Mouse (Mus musculus) left cerebral cortex, adult 11 months (tissue): ENCODE measurements around the gene Nr6a1.

Source experiments
- DNase-seq: peaks from one replicate; pipeline ENCODE4 v3.0.0; 2022; ENCODE audit warnings: low spot score

The Nr6a1 gene

GRCm38 (mm10) chr2:38781945-38782720 lies 145.4 kb downstream of the Nr6a1 start:
- DNase-seq = no peak

- DNase-seq = no peak
These were observed 147.5 kb downstream of the Nr6a1 start for GRCm38 (mm10) chr2:38779939-38780338.

GRCm38 (mm10) chr2:38777326-38777725 lies 150.2 kb downstream of the Nr6a1 start:
- DNase-seq = no peak

DNA sequence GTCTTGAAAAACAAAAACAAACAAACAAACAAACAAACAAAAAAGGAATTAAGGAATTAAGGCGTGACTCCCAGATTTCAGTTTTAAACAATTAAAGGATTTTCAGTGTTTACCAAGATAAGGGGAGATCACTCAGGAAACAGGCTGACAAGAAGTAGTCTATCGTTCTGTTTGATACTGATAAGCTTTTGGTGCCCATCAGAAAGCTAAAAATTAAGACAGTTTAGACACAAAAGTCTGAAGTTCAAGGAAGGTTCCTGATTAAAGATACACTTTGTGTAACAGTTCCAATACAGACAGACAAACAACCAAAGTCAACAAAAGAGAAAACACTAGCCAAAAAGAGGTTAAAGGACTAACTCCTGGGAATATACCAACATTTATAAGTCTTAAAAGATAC lies 152.6 kb downstream of the Nr6a1 start:
- DNase-seq = no peak

- DNase-seq = no peak
These were observed 156.1 kb downstream of the Nr6a1 start for GRCm38 (mm10) chr2:38771478-38771797.

DNA sequence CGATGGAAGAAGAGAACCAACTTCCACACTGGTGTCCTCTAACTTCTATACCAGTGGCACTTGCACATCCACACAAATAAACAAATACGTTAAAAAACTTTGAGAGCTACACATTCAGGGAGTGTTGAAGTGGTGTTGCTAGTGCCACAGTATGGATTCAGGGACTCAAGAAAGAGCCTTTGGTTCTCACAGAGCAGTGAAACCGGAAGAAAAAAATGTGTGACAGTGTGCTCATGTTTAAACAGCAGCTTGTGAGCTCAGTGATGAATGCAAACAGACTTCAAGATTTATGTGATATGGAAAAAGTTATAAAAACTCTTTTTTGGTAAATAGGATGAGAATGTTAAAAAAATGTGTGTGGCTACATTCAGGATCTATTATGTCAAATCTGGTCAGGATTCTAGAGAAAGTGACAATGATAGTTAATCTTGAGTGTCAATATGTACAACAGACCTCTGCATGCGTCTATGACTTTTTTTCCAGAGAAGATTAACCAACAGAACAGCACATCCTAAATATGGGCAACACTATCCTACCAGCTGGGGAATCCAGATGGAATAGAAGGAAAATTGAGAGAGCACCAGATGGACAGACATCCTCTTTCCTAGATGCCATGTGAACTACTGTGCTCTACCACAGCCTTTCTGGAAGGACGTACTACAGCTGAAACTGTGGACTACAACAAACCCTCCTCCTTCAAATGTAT lies 156.6 kb downstream of the Nr6a1 start:
- peak; percentile 15 for DNase-seq

- DNase-seq = no peak
These were observed 160.1 kb downstream of the Nr6a1 start for GRCm38 (mm10) chr2:38767177-38767931.

DNA sequence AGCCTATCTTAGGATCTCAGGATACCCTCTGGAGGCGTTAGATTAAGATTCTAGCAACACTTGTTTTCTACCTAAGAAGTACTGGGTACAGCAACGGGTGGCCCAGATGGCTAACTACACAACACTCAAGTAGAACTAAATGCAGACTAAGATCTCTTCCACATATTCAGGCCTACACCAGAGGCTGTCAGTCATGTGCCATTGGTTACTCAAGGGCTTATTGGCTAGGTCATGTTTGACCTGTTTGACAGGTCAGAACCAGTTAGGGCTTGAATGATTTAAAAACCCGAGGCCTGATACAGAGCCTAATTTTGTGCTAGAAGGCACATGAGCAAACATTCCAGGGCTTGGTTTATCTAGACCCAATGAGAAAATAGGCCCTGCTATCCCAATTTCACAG lies 187.6 kb downstream of the Nr6a1 start:
- no peak for DNase-seq

GRCm38 (mm10) chr2:38739410-38739809 lies 188.1 kb downstream of the Nr6a1 start:
- DNase-seq = peak; percentile 42

DNA sequence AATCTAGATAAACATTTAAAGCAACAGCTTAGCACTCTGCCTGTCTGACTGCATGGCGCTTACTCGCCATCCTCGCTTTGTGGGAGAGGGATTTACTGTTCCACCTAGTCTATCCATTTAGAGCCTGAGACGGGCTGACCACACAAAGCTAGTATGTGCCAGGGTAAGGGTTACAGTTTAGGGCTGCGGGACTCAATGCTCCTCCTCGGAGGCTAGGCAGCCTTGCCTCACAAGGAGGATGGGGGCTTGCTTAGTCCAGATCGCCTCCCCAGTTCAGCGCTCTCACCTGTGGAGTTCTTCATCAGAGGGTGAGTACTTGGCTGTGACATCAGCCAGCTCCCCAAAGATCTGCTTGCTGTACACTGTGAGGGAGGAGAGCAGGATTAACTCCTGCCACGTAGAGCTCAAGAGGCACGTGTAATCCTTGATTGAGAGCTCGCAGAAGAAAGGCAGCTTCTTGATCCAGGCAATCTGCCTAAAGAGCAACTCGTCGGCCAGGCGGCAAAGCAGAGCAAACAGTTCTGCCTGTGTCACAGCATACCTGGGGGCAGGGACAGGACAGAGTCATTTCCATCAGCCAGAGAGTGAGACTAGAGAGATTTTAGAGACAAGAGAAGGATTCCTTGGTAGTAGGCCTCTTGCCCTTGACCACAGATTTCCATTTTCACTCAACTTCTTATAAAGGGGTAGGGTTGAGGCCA lies 188.7 kb downstream of the Nr6a1 start:
- no peak for DNase-seq

- no peak for DNase-seq
These were observed 191.7 kb downstream of the Nr6a1 start for GRCm38 (mm10) chr2:38735740-38736139.

- no peak for DNase-seq
These were observed 192.8 kb downstream of the Nr6a1 start for GRCm38 (mm10) chr2:38734721-38735120.

- no peak for DNase-seq
These were observed 197.1 kb downstream of the Nr6a1 start for GRCm38 (mm10) chr2:38730331-38730827.

DNA sequence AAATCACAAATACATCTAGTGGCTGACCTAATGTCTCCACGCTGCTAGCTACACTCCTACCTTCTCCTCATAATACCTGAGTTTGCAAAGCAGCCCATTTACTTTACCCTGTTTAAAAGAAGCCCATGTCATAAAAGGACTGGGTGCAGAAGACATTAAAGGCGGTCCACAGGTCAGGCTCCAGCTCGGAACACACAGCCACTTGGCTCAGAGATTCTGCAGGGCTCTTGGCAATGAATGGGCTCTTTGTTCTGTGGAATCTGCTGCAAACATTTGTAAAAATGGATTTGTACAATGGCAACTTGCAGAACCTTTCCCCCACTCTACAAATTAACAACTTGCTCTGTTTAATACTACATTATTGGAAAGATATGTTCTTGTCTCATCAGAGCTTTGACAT lies 202.1 kb downstream of the Nr6a1 start:
- DNase-seq = no peak

DNA sequence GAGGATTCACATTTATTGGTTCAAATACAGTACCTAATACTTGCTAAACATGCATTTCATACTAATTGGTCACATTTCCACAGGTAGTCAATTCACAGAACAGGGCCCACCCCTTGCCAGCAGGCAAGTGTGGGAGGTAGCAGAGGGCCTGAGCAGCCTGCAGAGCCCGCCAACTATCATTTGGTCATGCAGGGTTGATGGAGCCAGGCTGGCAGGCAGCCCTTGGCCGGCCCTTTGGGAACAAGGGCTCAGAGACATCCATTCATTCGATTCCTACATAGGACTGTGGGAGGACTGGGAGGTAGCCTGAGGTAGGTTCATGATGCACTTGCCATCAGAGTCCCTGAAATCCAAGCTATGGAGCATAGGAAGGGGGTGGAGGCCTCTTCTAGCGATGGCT lies 204.1 kb downstream of the Nr6a1 start:
- DNase-seq = no peak

GRCm38 (mm10) chr2:38722076-38722475 lies 205.4 kb downstream of the Nr6a1 start:
- DNase-seq = no peak

DNA sequence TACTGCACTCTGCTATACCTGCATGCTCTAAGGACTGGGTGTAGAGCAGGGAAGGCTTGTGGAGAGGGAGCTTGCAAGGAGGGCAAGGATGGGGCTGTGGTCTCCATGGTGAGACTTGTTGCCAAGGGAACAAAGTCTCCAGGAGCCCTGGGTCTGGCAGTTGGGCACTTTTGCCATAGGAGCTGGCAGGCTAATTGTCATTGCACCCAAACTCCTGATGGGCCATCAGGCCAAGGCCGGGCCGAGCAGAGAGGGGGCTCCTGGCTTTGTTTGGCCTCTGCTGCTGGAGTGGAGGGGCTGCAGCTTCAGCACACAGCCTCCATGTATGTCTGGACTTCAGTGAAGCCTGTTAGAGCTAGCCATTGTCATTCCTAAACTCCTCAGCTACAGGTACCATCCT lies 206.8 kb downstream of the Nr6a1 start:
- no peak for DNase-seq

DNA sequence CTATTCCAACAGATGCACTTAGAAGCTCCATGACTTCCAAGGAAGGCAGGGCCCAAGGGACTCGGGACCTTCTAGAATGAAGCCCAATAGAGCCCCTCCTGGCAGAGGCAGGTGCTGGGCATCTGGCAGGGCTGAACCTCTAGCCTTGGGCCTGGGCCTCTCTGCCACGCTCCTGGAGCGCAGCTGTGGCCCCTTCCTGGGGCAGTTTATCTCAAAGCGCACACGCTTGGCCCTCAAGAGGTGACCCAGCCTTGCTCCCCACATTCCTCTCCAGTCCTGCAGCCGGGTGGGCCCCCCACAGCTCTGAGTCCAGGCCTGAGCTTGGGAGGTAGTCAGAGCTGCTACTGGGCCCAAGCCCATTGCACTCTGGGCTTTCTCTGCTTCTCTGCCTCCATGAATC lies 208.1 kb downstream of the Nr6a1 start:
- no peak for DNase-seq

GRCm38 (mm10) chr2:38718676-38719075 lies 208.8 kb downstream of the Nr6a1 start:
- DNase-seq = no peak

DNA sequence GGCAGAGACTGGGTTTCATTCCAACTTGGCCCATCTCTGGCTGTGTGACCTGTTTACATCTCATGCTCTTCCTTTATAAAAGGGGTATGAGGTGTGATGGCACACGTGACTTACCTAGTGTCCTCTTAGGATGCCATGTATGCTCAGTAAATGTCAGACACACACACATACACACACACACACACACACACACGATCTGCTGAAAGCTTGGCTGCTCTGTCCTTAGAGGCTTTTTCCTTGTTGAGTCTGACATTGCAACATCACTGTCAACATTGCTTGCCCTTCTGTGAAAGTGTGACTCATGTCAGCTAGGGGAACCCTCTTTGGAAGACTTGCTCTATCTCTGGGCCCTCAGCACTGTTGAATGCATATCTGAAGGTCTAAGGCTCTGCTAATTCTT lies 210.1 kb downstream of the Nr6a1 start:
- DNase-seq = no peak

GRCm38 (mm10) chr2:38714324-38714723 lies 213.2 kb downstream of the Nr6a1 start, which contains the start of gene Nr5a1:
Gene Nr5a1 (minus strand): TSS chr2:38714542.
- no peak for DNase-seq

GRCm38 (mm10) chr2:38713596-38713995 lies 213.9 kb downstream of the Nr6a1 start:
- no peak for DNase-seq
